Mouse (Mus musculus) forebrain, embryonic 11.5 days (tissue): ENCODE results near the gene Hoxd11. TPM values are rescaled to one million over a fixed set of nuclear protein-coding genes. Genes with fewer than 3 reads are reported as not detected.

Source experiments
- ATAC-seq: fragments of 200-750 bp; cut with Nextera tagmentation; replicated peaks from 2 replicates; pipeline ENCODE4 v1.8.0; 2017; ENCODE audit warnings: moderate TSS enrichment; ENCODE audit not compliant: low FRiP score
- DNase-seq: peaks from one replicate; pipeline ENCODE4 v3.0.0-alpha.2; 2017; ENCODE audit warnings: low spot score
- H3K27ac ChIP-seq: fragments of 300-500 bp; sonication (generic); 2 replicates; pipeline ENCODE4 v1.5.1; 2014; ENCODE audit warnings: low read depth, low read length
- H3K27me3 ChIP-seq: fragments of 300-500 bp; sonication (generic); 2 replicates; pipeline ENCODE4 v1.6.1; 2014; ENCODE audit warnings: mild to moderate bottlenecking, low read length, mixed read lengths; ENCODE audit not compliant: control insufficient read depth, insufficient read depth
- H3K36me3 ChIP-seq: fragments of 300-500 bp; sonication (generic); 2 replicates; pipeline ENCODE4 v1.6.1; 2014; ENCODE audit warnings: mild to moderate bottlenecking, low read length, moderate library complexity, mixed read lengths; ENCODE audit not compliant: control insufficient read depth, insufficient read depth
- H3K4me1 ChIP-seq: fragments of 300-500 bp; sonication (generic); replicated peaks from 2 replicates; pipeline ENCODE4 v1.6.1; 2014; ENCODE audit warnings: low read length, mixed read lengths; ENCODE audit not compliant: control insufficient read depth, insufficient read depth
- H3K4me2 ChIP-seq: fragments of 300-500 bp; sonication (generic); 2 replicates; pipeline ENCODE4 v1.6.1; 2014; ENCODE audit warnings: low read depth, mild to moderate bottlenecking, low read length, moderate library complexity, mixed read lengths; ENCODE audit not compliant: severe bottlenecking
- H3K4me3 ChIP-seq: fragments of 300-500 bp; sonication (generic); 2 replicates; pipeline ENCODE4 v1.5.1; 2014; ENCODE audit warnings: low read depth, low read length
- H3K9ac ChIP-seq: fragments of 300-500 bp; sonication (generic); 2 replicates; pipeline ENCODE4 v1.6.1; 2014; ENCODE audit warnings: low read length
- H3K9me3 ChIP-seq: fragments of 300-500 bp; sonication (generic); 2 replicates; pipeline ENCODE4 v1.6.1; 2016; ENCODE audit warnings: low read length, mixed read lengths; ENCODE audit not compliant: control insufficient read depth
- WGBS: fragments of 180-500 bp; shearing (Covaris S2); extraction: QIAGEN DNeasy Blood & Tissue Kit; methylation state at CpG from one replicate; pipeline ENCODE4 v1.1.7; 2014; 5-methylcytosine and 5-hydroxymethylcytosine counted together
- polyA plus RNA-seq: library from polyadenylated mRNA; unstranded; fragments of >200 nt; fragmentation: Nextera tagmentation; extraction: Ambion mirVana; gene quantifications from 2 replicates; pipeline ENCODE4 v1.2.1, GENCODE M21; 2014

Hoxd11 gene
- polyA plus RNA-seq, 1 experiment from 2014 or later, result not detected

GRCm38 (mm10) chr2:74714156-74714789, 34.9 kb downstream of the Hoxd11 start:
- H3K4me2 ChIP-seq, result no peak overlapping the region

GRCm38 (mm10) chr2:74714881-74715280, 35.5 kb downstream of the Hoxd11 start:
- no peaks in the 10 kb centered on the region for H3K9me3 ChIP-seq
- no peak for DNase-seq
- H3K9ac ChIP-seq, result no peak overlapping the region
- peaks cover 5% of the 10 kb centered on the region for H3K4me1 ChIP-seq
- H3K4me3 ChIP-seq, result no peak overlapping the region
- H3K27me3 ChIP-seq, result peaks cover 95% of the 10 kb centered on the region
- no peak for ATAC-seq
- no peak overlapping the region for H3K4me2 ChIP-seq
- WGBS, result 1% methylated on average over 14 of the region's 14 CpGs
- no peak overlapping the region for H3K27ac ChIP-seq
- no peaks in the 10 kb centered on the region for H3K36me3 ChIP-seq

More at GRCm38 (mm10) chr2:74714156-74714789, 34.9 kb downstream of the Hoxd11 start:
- ATAC-seq, result no peak
- no peaks in the 10 kb centered on the region for H3K36me3 ChIP-seq
- no peak for DNase-seq
- H3K9me3 ChIP-seq, result no peaks in the 10 kb centered on the region
- 3% methylated on average over 18 of the region's 18 CpGs for WGBS
- H3K4me1 ChIP-seq, result peaks cover 5% of the 10 kb centered on the region
- no peak overlapping the region for H3K27ac ChIP-seq
- H3K9ac ChIP-seq, result no peak overlapping the region
- peaks cover 95% of the 10 kb centered on the region for H3K27me3 ChIP-seq
- H3K4me3 ChIP-seq, result no peak overlapping the region

GRCm38 (mm10) chr2:74715504-74716241, 36.3 kb downstream of the Hoxd11 start:
- Histone ChIP-seq H3K4me3 (peak overlapping the region; percentile 10; the same call in 1 of the 2 replicates), H3K36me3 (no peaks in the 10 kb centered on the region), H3K9me3 (no peaks in the 10 kb centered on the region), H3K9ac (no peak overlapping the region), H3K4me1 (peaks cover 5% of the 10 kb centered on the region), H3K27me3 (peaks cover 95% of the 10 kb centered on the region), H3K4me2 (peak overlapping the region; percentile 45), H3K27ac (no peak overlapping the region)
- ATAC-seq (peak; percentile 72), DNase-seq (peak; percentile 93)
- 1% methylated on average over 26 of the region's 26 CpGs for WGBS

GRCm38 (mm10) chr2:74720384-74720783, 41.0 kb downstream of the Hoxd11 start:
- no peak for ATAC-seq
- H3K27ac ChIP-seq, result no peak overlapping the region
- 9% methylated on average over 2 of the region's 2 CpGs for WGBS
- peaks cover 99% of the 10 kb centered on the region for H3K27me3 ChIP-seq
- H3K4me2 ChIP-seq, result no peak overlapping the region
- H3K4me1 ChIP-seq, result no peaks in the 10 kb centered on the region
- no peak overlapping the region for H3K4me3 ChIP-seq
- no peaks in the 10 kb centered on the region for H3K36me3 ChIP-seq
- DNase-seq, result no peak
- H3K9ac ChIP-seq, result no peak overlapping the region
- H3K9me3 ChIP-seq, result no peaks in the 10 kb centered on the region

- Histone ChIP-seq H3K36me3 (no peaks in the 10 kb centered on the region), H3K27me3 (peaks cover 99% of the 10 kb centered on the region), H3K4me2 (no peak overlapping the region), H3K9ac (no peak overlapping the region), H3K27ac (no peak overlapping the region), H3K4me1 (no peaks in the 10 kb centered on the region), H3K9me3 (no peaks in the 10 kb centered on the region), H3K4me3 (no peak overlapping the region)
- WGBS, result 2% methylated on average over 5 of the region's 5 CpGs
- no peak for DNase-seq
- ATAC-seq, result no peak
These were observed 41.7 kb downstream of the Hoxd11 start for GRCm38 (mm10) chr2:74720955-74721491.

GRCm38 (mm10) chr2:74721882-74722281, 42.5 kb downstream of the Hoxd11 start:
- no peaks in the 10 kb centered on the region; the same call in 1 of the 2 replicates for H3K4me1 ChIP-seq
- H3K4me3 ChIP-seq, result no peak overlapping the region
- H3K27me3 ChIP-seq, result peaks cover 99% of the 10 kb centered on the region
- no peak overlapping the region for H3K4me2 ChIP-seq
- DNase-seq (no peak), ATAC-seq (no peak)
- H3K27ac ChIP-seq, result no peak overlapping the region
- H3K9me3 ChIP-seq, result no peaks in the 10 kb centered on the region
- H3K9ac ChIP-seq, result no peak overlapping the region
- no peaks in the 10 kb centered on the region for H3K36me3 ChIP-seq
- 5% methylated on average over 6 of the region's 6 CpGs for WGBS

GRCm38 (mm10) chr2:74722949-74723348, 43.6 kb downstream of the Hoxd11 start:
- H3K4me1 ChIP-seq, result peaks cover 4% of the 10 kb centered on the region; the same call in 1 of the 2 replicates
- peaks cover 99% of the 10 kb centered on the region for H3K27me3 ChIP-seq
- no peak overlapping the region for H3K4me2 ChIP-seq
- no peaks in the 10 kb centered on the region for H3K9me3 ChIP-seq
- H3K27ac ChIP-seq, result no peak overlapping the region
- WGBS, result under 1% methylated on average over 8 of the region's 8 CpGs
- H3K9ac ChIP-seq, result no peak overlapping the region
- no peak overlapping the region for H3K4me3 ChIP-seq
- no peaks in the 10 kb centered on the region for H3K36me3 ChIP-seq
- DNase-seq (no peak), ATAC-seq (no peak)

- WGBS, result 4% methylated on average over 7 of the region's 7 CpGs
- peaks cover 4% of the 10 kb centered on the region; the same call in 1 of the 2 replicates for H3K4me1 ChIP-seq
- no peak overlapping the region for H3K4me2 ChIP-seq
- H3K9ac ChIP-seq, result no peak overlapping the region
- H3K36me3 ChIP-seq, result no peaks in the 10 kb centered on the region
- ATAC-seq (no peak), DNase-seq (no peak)
- H3K27me3 ChIP-seq, result peaks cover 100% of the 10 kb centered on the region
- H3K9me3 ChIP-seq, result no peaks in the 10 kb centered on the region
- H3K4me3 ChIP-seq, result no peak overlapping the region
- H3K27ac ChIP-seq, result no peak overlapping the region
These were observed 45.1 kb downstream of the Hoxd11 start for GRCm38 (mm10) chr2:74724244-74725015.
